Mouse (Mus musculus) lung, embryonic 14.5 days (tissue): ENCODE data around the gene Zfp385c. TPM values are rescaled to one million over a fixed set of nuclear protein-coding genes. Genes with fewer than 3 reads are reported as not detected.

Experiments
- ATAC-seq: fragments of 200-750 bp; cut with Nextera tagmentation; 2 replicates; pipeline ENCODE4 v1.8.0; 2017; ENCODE audit warnings: mild to moderate bottlenecking, moderate TSS enrichment, moderate library complexity; ENCODE audit not compliant: insufficient read depth
- DNase-seq: peaks from one replicate; pipeline ENCODE4 v3.0.0-alpha.2; 2015
- H3K27ac ChIP-seq: fragments of 300-500 bp; sonication (generic); 2 replicates; pipeline ENCODE4 v1.5.1; 2014; ENCODE audit warnings: low read depth, mild to moderate bottlenecking, moderate library complexity
- H3K27me3 ChIP-seq: fragments of 300-500 bp; sonication (generic); 2 replicates; pipeline ENCODE4 v1.6.1; 2014; ENCODE audit warnings: low read length, control low read depth; ENCODE audit not compliant: insufficient read depth
- H3K36me3 ChIP-seq: fragments of 300-500 bp; sonication (generic); 2 replicates; pipeline ENCODE4 v1.6.1; 2014; ENCODE audit warnings: control low read depth; ENCODE audit not compliant: insufficient read depth
- H3K4me1 ChIP-seq: fragments of 300-500 bp; sonication (generic); 2 replicates; pipeline ENCODE4 v1.6.1; 2014; ENCODE audit warnings: antibody characterized with exemption, control low read depth; ENCODE audit not compliant: insufficient read depth
- H3K4me2 ChIP-seq: fragments of 300-500 bp; sonication (generic); 2 replicates; pipeline ENCODE4 v1.6.1; 2014; ENCODE audit warnings: mild to moderate bottlenecking
- H3K4me3 ChIP-seq: fragments of 300-500 bp; sonication (generic); 2 replicates; pipeline ENCODE4 v1.5.1; 2014; ENCODE audit warnings: low read depth, low read length
- H3K9ac ChIP-seq: fragments of 300-500 bp; sonication (generic); 2 replicates; pipeline ENCODE4 v1.6.1; 2014
- H3K9me3 ChIP-seq: fragments of 300-500 bp; sonication (generic); 2 replicates; pipeline ENCODE4 v1.6.1; 2016; ENCODE audit warnings: low read depth, low read length, control low read depth
- CTCF ChIP-seq: IDR thresholded peaks from 2 replicates; pipeline ENCODE4 v1.5.1; 2016; ENCODE audit warnings: antibody characterized with exemption, low read depth
- WGBS: fragments of 180-500 bp; shearing (Covaris S2); extraction: QIAGEN DNeasy Blood & Tissue Kit; methylation state at CpG from one replicate; pipeline ENCODE4 v1.1.7; 2014; 5-methylcytosine and 5-hydroxymethylcytosine counted together
- polyA plus RNA-seq: library from polyadenylated mRNA; unstranded; fragments of >200 nt; fragmentation: Nextera tagmentation; extraction: Ambion mirVana; gene quantifications from 2 replicates; pipeline ENCODE4 v1.2.1, GENCODE M21; 2014

The Zfp385c gene
- polyA plus RNA-seq, 1 experiment from 2014 or later = not detected

DNA sequence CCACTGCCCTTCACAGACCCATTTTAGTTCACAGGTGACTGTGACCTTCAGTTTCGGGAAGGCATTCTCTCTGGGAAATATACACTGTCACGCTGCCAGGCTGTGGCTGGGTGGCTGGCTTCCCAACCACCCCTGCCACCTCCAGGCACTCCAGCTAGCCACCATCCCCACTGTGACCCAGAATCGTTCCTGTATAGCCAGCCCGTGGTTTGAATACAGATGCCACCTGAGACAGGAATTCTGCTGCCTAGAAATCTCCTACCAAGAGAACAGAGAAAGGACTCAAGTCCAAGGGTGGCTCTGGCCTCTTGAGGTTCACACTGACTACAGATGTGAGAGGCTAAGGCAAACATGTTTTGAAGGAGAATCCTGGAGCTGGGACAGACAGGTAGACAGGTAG is 26.6 kb upstream of the Zfp385c start:
- Histone ChIP-seq H3K4me3 (no peak overlapping the region), H3K27me3 (no peaks in the 10 kb centered on the region), H3K9me3 (no peaks in the 10 kb centered on the region), H3K9ac (no peak overlapping the region), H3K36me3 (peaks cover 46% of the 10 kb centered on the region), H3K4me1 (peaks cover 8% of the 10 kb centered on the region; the same call in 1 of the 2 replicates), H3K27ac (no peak overlapping the region), H3K4me2 (no peak overlapping the region)
- WGBS = 88% methylated on average over 4 of the region's 4 CpGs
- no peak for DNase-seq
- no peak for TF ChIP-seq CTCF
- ATAC-seq = no peak

DNA sequence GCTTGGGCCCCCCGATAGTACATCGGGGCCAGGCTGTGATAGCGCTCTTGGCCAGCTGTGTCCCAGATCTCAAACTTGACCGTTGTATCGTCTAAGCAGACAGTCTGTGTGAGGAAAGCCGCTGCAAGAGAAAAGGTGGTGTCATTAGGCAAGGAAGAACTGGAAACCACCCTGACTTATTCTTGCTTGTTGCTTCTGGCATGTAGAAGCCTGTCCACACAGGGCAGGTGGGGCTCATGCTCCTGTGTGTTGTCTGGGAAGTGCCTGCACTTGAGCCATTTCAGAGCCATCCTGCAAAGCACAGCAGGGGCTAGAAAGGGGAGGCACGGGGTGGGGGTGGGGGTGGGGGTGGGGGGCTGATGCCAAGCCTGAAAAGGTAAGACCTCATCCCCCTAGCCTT is 26.2 kb upstream of the Zfp385c start:
- Histone ChIP-seq H3K27me3 (no peaks in the 10 kb centered on the region), H3K9ac (no peak overlapping the region), H3K4me1 (peaks cover 12% of the 10 kb centered on the region), H3K4me3 (no peak overlapping the region), H3K36me3 (peaks cover 46% of the 10 kb centered on the region), H3K27ac (no peak overlapping the region), H3K9me3 (no peaks in the 10 kb centered on the region), H3K4me2 (no peak overlapping the region)
- DNase-seq (no peak), ATAC-seq (no peak)
- WGBS = 91% methylated on average over 7 of the region's 7 CpGs
- no peak for TF ChIP-seq CTCF

DNA sequence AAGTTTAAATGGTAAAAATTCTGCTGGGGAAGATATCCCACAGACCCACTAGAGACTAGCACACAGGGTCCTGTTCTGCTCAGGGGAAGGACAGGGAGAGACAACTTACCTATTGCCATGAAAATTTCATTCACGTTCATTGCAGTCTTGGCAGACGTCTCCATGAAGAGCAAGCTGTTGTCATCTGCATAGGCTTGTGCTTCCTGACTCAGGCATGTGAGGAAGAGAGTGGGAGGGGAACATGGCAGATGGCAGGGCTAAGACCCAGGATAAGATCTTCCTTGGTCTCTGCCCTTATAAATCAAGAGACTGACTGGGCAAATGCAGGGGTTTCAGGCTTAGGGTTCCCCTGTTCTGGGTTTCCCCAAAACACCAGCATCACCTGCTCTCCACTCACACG is 24.4 kb upstream of the Zfp385c start:
- Histone ChIP-seq H3K36me3 (peaks cover 46% of the 10 kb centered on the region), H3K4me3 (no peak overlapping the region), H3K4me2 (no peak overlapping the region), H3K27ac (no peak overlapping the region), H3K4me1 (peaks cover 18% of the 10 kb centered on the region), H3K9me3 (no peaks in the 10 kb centered on the region), H3K9ac (no peak overlapping the region), H3K27me3 (no peaks in the 10 kb centered on the region)
- DNase-seq (no peak), ATAC-seq (no peak)
- no peak for TF ChIP-seq CTCF
- 74% methylated on average over 3 of the region's 3 CpGs for WGBS

DNA sequence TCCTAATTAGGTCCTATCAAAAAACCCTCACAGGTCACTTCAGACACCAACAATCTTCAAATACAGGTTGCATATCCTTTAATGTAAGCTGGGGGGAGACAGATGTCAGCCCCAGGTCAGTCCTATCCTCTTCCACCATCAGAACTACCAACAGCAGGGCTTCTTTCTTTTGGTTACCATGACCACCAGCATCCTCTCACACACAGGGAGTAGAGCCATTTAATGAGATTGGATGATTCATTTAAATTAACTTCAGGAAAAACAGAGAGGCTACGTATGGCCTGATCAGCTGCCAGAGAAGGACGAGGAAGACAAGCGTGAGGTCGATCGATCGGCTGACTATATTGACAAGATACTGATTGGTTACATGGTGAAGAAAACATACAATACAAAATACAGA is 22.7 kb upstream of the Zfp385c start:
- Histone ChIP-seq H3K27ac (no peak overlapping the region), H3K4me1 (peaks cover 19% of the 10 kb centered on the region), H3K36me3 (peaks cover 53% of the 10 kb centered on the region), H3K27me3 (no peaks in the 10 kb centered on the region), H3K9me3 (no peaks in the 10 kb centered on the region), H3K4me2 (no peak overlapping the region), H3K9ac (no peak overlapping the region), H3K4me3 (no peak overlapping the region)
- ATAC-seq = no peak
- 90% methylated on average over 6 of the region's 6 CpGs for WGBS
- DNase-seq = no peak
- no peak for TF ChIP-seq CTCF

DNA sequence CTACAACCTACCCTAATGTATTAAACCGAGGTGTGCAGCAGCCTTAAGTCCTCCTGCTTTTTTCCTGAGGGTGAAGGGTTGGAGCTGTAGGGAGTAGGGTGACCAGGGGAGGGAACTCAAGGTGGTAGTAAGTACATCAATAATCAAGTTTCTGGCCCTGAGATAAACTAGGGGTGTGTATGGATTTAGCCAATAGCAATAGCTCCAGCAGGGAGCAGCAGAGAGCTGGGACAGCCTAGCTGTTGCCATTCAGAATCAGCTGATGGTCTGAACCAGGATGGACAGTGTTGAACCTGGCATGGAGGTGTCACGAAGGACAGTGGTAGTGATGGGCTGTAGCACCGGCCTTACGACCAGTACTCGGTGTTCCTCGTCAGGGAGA is 22.3 kb upstream of the Zfp385c start:
- Histone ChIP-seq H3K36me3 (peaks cover 53% of the 10 kb centered on the region), H3K4me3 (peak overlapping the region; percentile 30; the same call in 1 of the 2 replicates), H3K27me3 (no peaks in the 10 kb centered on the region), H3K4me2 (peak overlapping the region; percentile 65), H3K9ac (peak overlapping the region; percentile 46; the same call in 1 of the 2 replicates), H3K9me3 (no peaks in the 10 kb centered on the region), H3K27ac (peak overlapping the region; percentile 81; the same call in 1 of the 2 replicates), H3K4me1 (peaks cover 19% of the 10 kb centered on the region)
- DNase-seq = peak; percentile 92
- TF ChIP-seq CTCF = peak; percentile 85
- 49% methylated on average over 6 of the region's 6 CpGs for WGBS
- ATAC-seq = 0 out of 2 replicates have a peak, but pooled peaks have one; percentile 4

DNA sequence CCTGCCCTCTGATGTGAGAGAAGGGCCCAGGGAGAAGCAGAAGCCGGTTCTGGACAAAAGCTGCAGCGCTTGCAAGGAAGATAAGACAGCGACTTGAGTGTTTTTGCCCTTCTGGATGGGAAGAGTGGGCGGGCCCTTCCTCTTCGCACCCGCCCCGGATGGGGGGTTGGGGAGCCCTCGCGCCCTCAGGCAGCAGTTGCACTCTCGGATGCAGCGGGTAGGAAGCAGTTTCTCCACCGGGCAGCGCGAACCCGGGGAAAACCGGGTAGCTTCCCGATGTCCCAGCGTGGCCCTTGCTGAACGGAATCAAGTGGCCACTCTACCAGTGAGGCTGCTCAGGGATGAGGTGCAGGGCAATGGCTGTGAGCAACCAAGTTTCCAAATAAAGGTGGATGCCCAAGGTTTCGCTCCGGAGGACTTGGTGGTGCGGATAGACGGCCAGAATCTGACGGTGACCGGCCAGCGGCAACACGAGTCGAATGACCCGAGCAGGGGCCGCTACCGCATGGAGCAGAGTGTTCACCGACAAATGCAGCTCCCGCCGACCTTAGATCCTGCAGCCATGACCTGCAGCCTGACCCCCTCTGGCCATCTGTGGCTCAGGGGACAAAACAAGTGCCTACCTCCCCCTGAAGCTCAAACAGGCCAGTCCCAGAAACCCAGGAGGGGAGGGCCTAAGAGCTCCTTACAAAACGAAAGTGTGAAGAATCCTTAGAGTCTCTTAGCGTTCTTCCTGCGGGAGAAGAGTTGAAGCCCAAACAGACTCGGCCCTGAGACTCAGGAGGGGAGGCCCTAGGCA is 21.7 kb upstream of the Zfp385c start, which contains the start of gene Hspb9:
TSS of gene Hspb9 (plus strand) at position 116 of the 799 bp plus-strand sequence.
- Histone ChIP-seq H3K9me3 (no peaks in the 10 kb centered on the region), H3K4me2 (peak within 1 kb of the TSS; percentile 80), H3K27me3 (no peaks in the 10 kb centered on the region), H3K4me1 (peaks cover 19% of the 10 kb centered on the region), H3K27ac (peak within 1 kb of the TSS; percentile 81), H3K9ac (peak within 1 kb of the TSS; percentile 46), H3K4me3 (peak within 1 kb of the TSS; percentile 96), H3K36me3 (peaks cover 53% of the 10 kb centered on the region)
- DNase-seq = peak; percentile 84
- ATAC-seq = peak; percentile 23; the same call in 1 of the 2 replicates
- WGBS = 5% methylated on average over 38 of the region's 38 CpGs
- no peak for TF ChIP-seq CTCF

DNA sequence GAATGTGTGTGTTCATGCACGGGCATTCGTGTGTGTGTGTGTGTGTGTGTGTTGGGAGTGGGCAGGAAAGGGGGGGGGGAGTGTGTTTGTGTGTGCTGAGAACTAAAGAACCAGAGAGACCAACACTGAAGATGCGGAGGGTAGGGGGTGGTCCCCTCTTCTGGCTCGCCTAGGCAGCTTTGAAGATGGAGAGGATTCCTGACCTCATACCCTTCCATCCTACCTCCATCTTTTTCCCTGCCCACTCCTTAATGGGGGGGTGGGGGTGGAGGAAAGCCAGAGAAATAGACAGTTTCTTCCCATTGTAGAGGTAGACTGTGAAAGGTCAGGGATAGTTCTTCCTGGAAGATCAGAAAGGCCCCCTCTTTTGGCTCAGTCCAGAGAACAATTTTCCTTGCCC is 20.9 kb upstream of the Zfp385c start:
- DNase-seq (no peak), ATAC-seq (no peak)
- Histone ChIP-seq H3K27ac (peak overlapping the region; percentile 81; the same call in 1 of the 2 replicates), H3K27me3 (no peaks in the 10 kb centered on the region), H3K4me2 (peak overlapping the region; percentile 65), H3K4me3 (peak overlapping the region; percentile 30; the same call in 1 of the 2 replicates), H3K9ac (peak overlapping the region; percentile 46), H3K36me3 (peaks cover 53% of the 10 kb centered on the region), H3K4me1 (peaks cover 19% of the 10 kb centered on the region), H3K9me3 (no peaks in the 10 kb centered on the region)
- no peak for TF ChIP-seq CTCF
- 58% methylated on average over 4 of the region's 4 CpGs for WGBS
